Mouse (Mus musculus) adrenal gland (tissue): ENCODE data around the gene Tmem63a.
"Not testable (repeated sequence)": the region's sequence is repeated elsewhere in the genome, so short reads cannot be mapped to it uniquely, and the experiment has no call there.

Source experiments
- intact Hi-C: fragments of 180-260 bp; cut with DNase I; formaldehyde crosslinking; loops from one replicate; pipeline ENCODE4 v1.15.1; 2025
- long read RNA-seq, 2 experiments: library from polyadenylated mRNA; unstranded; transcript quantifications; one replicate each; pipeline ENCODE4 v2.0.0; 2020; ENCODE audit warnings: borderline replicate concordance in 1 of 2; ENCODE audit not compliant: insufficient replicate concordance in 1 of 2

Tmem63a gene
- long read RNA-seq, experiment 1, transcript Tmem63a-201 (23 exons, 3,306 nt) = major isoform, 15 of 28 reads
- long read RNA-seq, experiment 1, partial matches to known transcripts = 5 of 28 reads
- long read RNA-seq, experiment 1, other reads (novel, unspliced or antisense) = 8 of 28 reads
- long read RNA-seq, experiment 2, transcript Tmem63a-201 (23 exons, 3,306 nt) = major isoform, 13 of 24 reads
- long read RNA-seq, experiment 2, partial matches to known transcripts = 10 of 24 reads
- long read RNA-seq, experiment 2, other reads (novel, unspliced or antisense) = 1 of 24 reads

- intact Hi-C loops = no loop called here
These were observed at the start of gene Tmem63a for GRCm38 (mm10) chr1:180942166-180943031. Gene Tmem63a (plus strand): TSS chr1:180942344.

- intact Hi-C loops = no loop called here
These were observed 49.3 kb upstream of the Tmem63a start, which contains the start of gene Lefty2 for GRCm38 (mm10) chr1:180892808-180893207. Gene Lefty2 (plus strand): TSS chr1:180893108.

- intact Hi-C loops = not testable (repeated sequence)
These were observed 47.8 kb upstream of the Tmem63a start for GRCm38 (mm10) chr1:180894088-180894987.

- intact Hi-C loops = no loop called here
These were observed 41.0 kb upstream of the Tmem63a start for GRCm38 (mm10) chr1:180901107-180901506.

- intact Hi-C loops = loop anchor here (2.0 kb wide), 1 partner anchor 70 kb away; no protein-coding TSS in a partner anchor
These were observed 39.2 kb upstream of the Tmem63a start for GRCm38 (mm10) chr1:180902915-180903314.

- intact Hi-C loops = loop anchor here (2.0 kb wide), 1 partner anchor 69 kb away; no protein-coding TSS in a partner anchor
These were observed 38.5 kb upstream of the Tmem63a start for GRCm38 (mm10) chr1:180903666-180904038.

GRCm38 (mm10) chr1:180904039-180904814 lies 37.9 kb upstream of the Tmem63a start, which contains the start of gene Pycr2:
Gene Pycr2 (plus strand): TSS chr1:180904293.
- intact Hi-C loops = no loop called here

- intact Hi-C loops = no loop called here
These were observed 37.4 kb upstream of the Tmem63a start for GRCm38 (mm10) chr1:180904815-180905080.

- intact Hi-C loops = no loop called here
These were observed 36.8 kb upstream of the Tmem63a start for GRCm38 (mm10) chr1:180905307-180905706.

GRCm38 (mm10) chr1:180905876-180906275 lies 36.3 kb upstream of the Tmem63a start:
- intact Hi-C loops = no loop called here

GRCm38 (mm10) chr1:180906461-180907147 lies 35.5 kb upstream of the Tmem63a start:
- intact Hi-C loops = no loop called here

GRCm38 (mm10) chr1:180911138-180911537 lies 31.0 kb upstream of the Tmem63a start:
- intact Hi-C loops = no loop called here

- intact Hi-C loops = no loop called here
These were observed 30.4 kb upstream of the Tmem63a start for GRCm38 (mm10) chr1:180911653-180912287.

- intact Hi-C loops = no loop called here
These were observed 29.4 kb upstream of the Tmem63a start for GRCm38 (mm10) chr1:180912792-180913191.

GRCm38 (mm10) chr1:180913797-180914196 lies 28.3 kb upstream of the Tmem63a start:
- intact Hi-C loops = no loop called here

- intact Hi-C loops = no loop called here
These were observed 25.7 kb upstream of the Tmem63a start for GRCm38 (mm10) chr1:180916425-180916824.

GRCm38 (mm10) chr1:180917053-180917452 lies 25.1 kb upstream of the Tmem63a start:
- intact Hi-C loops = no loop called here

- intact Hi-C loops = no loop called here
These were observed 22.5 kb upstream of the Tmem63a start for GRCm38 (mm10) chr1:180919686-180920085.

- intact Hi-C loops = no loop called here
These were observed 19.7 kb upstream of the Tmem63a start for GRCm38 (mm10) chr1:180922273-180923048.
